Mouse (Mus musculus): ENCODE results near the gene Nkd2. TPM values are rescaled to one million over a fixed set of nuclear protein-coding genes. Genes with fewer than 3 reads are reported as not detected.

Nkd2 gene
- total and polyA plus RNA-seq, 2 experiments: 0.09 to 0.83 TPM

DNA sequence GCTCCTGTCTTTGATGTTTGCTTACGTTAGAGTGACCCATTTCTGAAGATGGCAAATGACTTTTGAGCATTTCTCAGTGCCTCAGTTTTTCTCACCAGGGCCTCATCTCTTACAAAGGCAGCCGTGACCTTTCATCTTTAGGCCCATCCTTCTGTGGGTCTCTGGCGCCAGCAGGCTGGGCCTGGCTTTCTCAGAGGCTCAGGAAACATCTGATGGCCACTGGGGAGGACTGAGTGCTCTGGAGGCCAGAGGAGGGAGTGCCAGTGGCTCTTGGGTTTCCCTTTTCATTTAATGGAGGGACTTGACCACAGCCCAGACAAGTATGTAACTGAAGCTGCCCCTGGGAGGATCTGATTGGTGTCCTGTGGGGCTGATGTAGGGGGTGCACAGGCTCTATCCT is 76.3 kb downstream of the Nkd2 start:
- 18% methylated on average over 3 of the region's 3 CpGs for WGBS
- Histone ChIP-seq H3K79me2 (ENCODE audit: control insufficient read depth, insufficient read depth, low read length) (peaks cover 58% of the 10 kb centered on the region), H3K4me1 (ENCODE audit: control insufficient read depth, insufficient read depth, low read length) (peaks cover 78% of the 10 kb centered on the region), H3K9ac (ENCODE audit: low read depth, low read length) (no peak overlapping the region), H3K4me3 (ENCODE audit: insufficient read depth, low read depth, low read length) (no peak overlapping the region), H3K27me3 (ENCODE audit: control insufficient read depth, insufficient read depth, low read length) (no peaks in the 10 kb centered on the region), H3K36me3 (ENCODE audit: control insufficient read depth, insufficient read depth, low read length) (no peaks in the 10 kb centered on the region), H3K27ac (replicated peaks; ENCODE audit: insufficient read depth, low read depth, low read length) (peak overlapping the region; percentile 93)
- peak; percentile 60 for DNase-seq (ENCODE audit: extremely low read depth, low read depth, low spot score)
- TF ChIP-seq CTCF (IDR thresholded peaks at IDR 0.05; ENCODE audit: low read depth, low read length) (no peak; the same call in 1 of the 2 replicates), POLR2A (IDR thresholded peaks at IDR 0.05; ENCODE audit: extremely low read depth, insufficient read depth, low read length) (no peak)

DNA sequence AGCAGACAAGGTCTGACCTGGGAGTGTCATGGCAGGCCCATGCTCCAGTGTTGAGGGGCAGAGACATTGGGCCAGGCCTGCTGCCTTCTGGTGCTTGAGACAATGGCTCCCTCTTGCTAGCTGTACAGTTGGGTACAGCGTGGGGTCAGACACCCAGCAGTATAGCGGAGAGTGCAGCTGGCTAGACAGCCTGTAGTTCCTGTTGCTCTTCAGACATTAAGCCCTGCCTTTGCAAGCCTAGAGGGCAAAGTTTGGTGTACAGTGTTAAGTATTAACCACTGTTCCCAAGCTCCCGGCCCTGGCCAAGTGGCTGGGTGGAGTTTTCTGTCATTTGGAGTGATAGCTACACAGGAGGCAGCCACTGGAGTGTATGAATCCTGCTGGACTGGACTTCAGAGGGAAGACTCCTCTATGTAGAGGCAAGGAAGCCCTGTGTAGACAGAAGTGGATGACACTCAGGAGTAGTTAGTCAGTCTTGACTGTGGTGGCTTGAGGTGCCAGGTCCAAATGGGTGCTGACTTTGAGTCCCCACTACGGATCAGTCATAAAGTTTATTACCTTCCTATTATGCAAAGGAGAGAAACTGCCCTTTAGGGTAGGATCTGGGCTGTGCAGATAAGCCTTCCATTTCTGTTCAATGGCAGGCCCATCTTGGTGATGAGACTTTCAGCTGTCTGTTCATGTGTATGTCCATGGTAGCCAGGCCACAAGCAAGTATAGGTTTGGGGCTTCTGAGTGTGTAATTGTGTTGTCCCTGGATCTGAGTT is 77.3 kb downstream of the Nkd2 start:
- peak overlapping the region; percentile 93 for H3K27ac ChIP-seq (replicated peaks; ENCODE audit: insufficient read depth, low read depth, low read length)
- 19% methylated on average over 4 of the region's 4 CpGs for WGBS
- H3K9ac ChIP-seq (ENCODE audit: low read depth, low read length): peak overlapping the region; percentile 71
- H3K4me3 ChIP-seq (ENCODE audit: insufficient read depth, low read depth, low read length): peak overlapping the region; percentile 30; the same call in 1 of the 2 replicates
- H3K79me2 ChIP-seq (ENCODE audit: control insufficient read depth, insufficient read depth, low read length): peaks cover 52% of the 10 kb centered on the region
- TF ChIP-seq POLR2A (IDR thresholded peaks at IDR 0.05; ENCODE audit: extremely low read depth, insufficient read depth, low read length) (no peak), CTCF (IDR thresholded peaks at IDR 0.05; ENCODE audit: low read depth, low read length) (peak; percentile 18; the same call in 1 of the 2 replicates)
- DNase-seq (ENCODE audit: extremely low read depth, low read depth, low spot score): peak; percentile 98
- H3K27me3 ChIP-seq (ENCODE audit: control insufficient read depth, insufficient read depth, low read length): no peaks in the 10 kb centered on the region
- H3K36me3 ChIP-seq (ENCODE audit: control insufficient read depth, insufficient read depth, low read length): no peaks in the 10 kb centered on the region
- peaks cover 78% of the 10 kb centered on the region for H3K4me1 ChIP-seq (ENCODE audit: control insufficient read depth, insufficient read depth, low read length)

Other genes with a start within 250 kb of the Nkd2 start
- gene Clptm1l, start 243.6 kb downstream of the Nkd2 start, total RNA-seq (2014; rRNA removed): 95.1 and 108 TPM in 2 replicates
- 116 and 138 TPM in 2 replicates for gene Clptm1l, start 243.6 kb downstream of the Nkd2 start, polyA plus RNA-seq (2012; rRNA removed)
- gene Tert, start 220.7 kb downstream of the Nkd2 start, total RNA-seq (2014; rRNA removed): 7.0 and 8.5 TPM in 2 replicates
- gene Tert, start 220.7 kb downstream of the Nkd2 start, polyA plus RNA-seq (2012; rRNA removed): 13.1 and 16.5 TPM in 2 replicates
- gene Slc6a18, start 169.6 kb downstream of the Nkd2 start, total RNA-seq (2014; rRNA removed): not detected in 2 replicates
- gene Slc6a18, start 169.6 kb downstream of the Nkd2 start, polyA plus RNA-seq (2012; rRNA removed): 0.15 TPM in 1 of 2 replicates, not detected in the other
- 0.13 and 0.28 TPM in 2 replicates for gene Slc6a19, start 142.8 kb downstream of the Nkd2 start, total RNA-seq (2014; rRNA removed)
- gene Slc6a19, start 142.8 kb downstream of the Nkd2 start, polyA plus RNA-seq (2012; rRNA removed): 0.31 and 0.33 TPM in 2 replicates
- gene Slc12a7, start 114.5 kb downstream of the Nkd2 start, total RNA-seq (2014; rRNA removed): 38.0 and 48.6 TPM in 2 replicates
- 69.9 and 91.0 TPM in 2 replicates for gene Slc12a7, start 114.5 kb downstream of the Nkd2 start, polyA plus RNA-seq (2012; rRNA removed)
- 0.37 and 1.2 TPM in 2 replicates for gene Trip13, start 90.2 kb upstream of the Nkd2 start, total RNA-seq (2014; rRNA removed)
- gene Trip13, start 90.2 kb upstream of the Nkd2 start, polyA plus RNA-seq (2012; rRNA removed): 0.20 and 0.24 TPM in 2 replicates
- 8.0 and 8.5 TPM in 2 replicates for gene Brd9, start 90.2 kb upstream of the Nkd2 start, total RNA-seq (2014; rRNA removed)
- gene Brd9, start 90.2 kb upstream of the Nkd2 start, polyA plus RNA-seq (2012; rRNA removed): 6.0 and 9.1 TPM in 2 replicates
- gene Zdhhc11, start 116.2 kb upstream of the Nkd2 start, total RNA-seq (2014; rRNA removed): not detected in 2 replicates
- not detected in 2 replicates for gene Zdhhc11, start 116.2 kb upstream of the Nkd2 start, polyA plus RNA-seq (2012; rRNA removed)
- 7.9 and 9.8 TPM in 2 replicates for gene Tppp, start 161.8 kb upstream of the Nkd2 start, total RNA-seq (2014; rRNA removed)
- 2.7 and 2.9 TPM in 2 replicates for gene Tppp, start 161.8 kb upstream of the Nkd2 start, polyA plus RNA-seq (2012; rRNA removed)
- 0.46 and 0.60 TPM in 2 replicates for gene Cep72, start 214.7 kb upstream of the Nkd2 start, total RNA-seq (2014; rRNA removed)
- gene Cep72, start 214.7 kb upstream of the Nkd2 start, polyA plus RNA-seq (2012; rRNA removed): 0.37 and 1.2 TPM in 2 replicates

Measured in liver, adult 2 months (tissue).